Mouse (Mus musculus) CH12.LX (cell line): ENCODE results near the gene Gas7. TPM values are rescaled to one million over a fixed set of nuclear protein-coding genes. Genes with fewer than 3 reads are reported as not detected.

Experiments used
- DNase-seq: peaks from one replicate; pipeline ENCODE4 v3.0.0-alpha.2; 2013; ENCODE audit errors: extremely low read depth
- H3K27ac ChIP-seq: 2 replicates; pipeline ENCODE4 v1.5.1; 2012; ENCODE audit warnings: low read depth, mild to moderate bottlenecking, control low read depth, moderate library complexity; ENCODE audit not compliant: insufficient read depth
- H3K27me3 ChIP-seq: replicated peaks from 2 replicates; pipeline ENCODE3; 2012; ENCODE audit warnings: inconsistent platforms
- H3K36me3 ChIP-seq, 2 experiments: replicated peaks in 1 of 2; 2 replicates each; pipeline versions ENCODE3 to v1.6.1; 2012; ENCODE audit warnings: inconsistent platforms in 1 of 2, low read length in 1 of 2, mild to moderate bottlenecking in 1 of 2, mixed read lengths in 1 of 2, moderate library complexity in 1 of 2; ENCODE audit not compliant: control insufficient read depth in 1 of 2, insufficient read depth in 1 of 2
- H3K4me1 ChIP-seq, 2 experiments: 2 replicates each; pipeline ENCODE4 v1.6.1; 2012; ENCODE audit warnings: inconsistent platforms in 1 of 2, moderate library complexity in 1 of 2; ENCODE audit not compliant: insufficient read depth in 2 of 2, control insufficient read depth in 1 of 2
- H3K4me2 ChIP-seq: 2 replicates; pipeline ENCODE4 v1.6.1; 2012; ENCODE audit warnings: low read depth, mild to moderate bottlenecking, control low read depth; ENCODE audit not compliant: poor library complexity, insufficient read depth, severe bottlenecking
- H3K4me3 ChIP-seq, 3 experiments: fragments of 150-350 bp in 1 of 3; sonication (generic) in 1 of 3; replicated peaks in 1 of 3; 2 replicates each; pipeline versions ENCODE3 to v1.5.1; 2011 to 2012; ENCODE audit warnings: low read depth in 2 of 3, low read length in 2 of 3, mild to moderate bottlenecking in 2 of 3, moderate library complexity in 2 of 3, control low read depth in 1 of 3, improper control_type of control experiment in 1 of 3, inconsistent platforms in 1 of 3, mixed read lengths in 1 of 3; ENCODE audit not compliant: poor library complexity in 1 of 3
- H3K79me2 ChIP-seq: replicated peaks from 2 replicates; pipeline ENCODE4 v1.6.1; 2012; ENCODE audit warnings: mild to moderate bottlenecking, moderate library complexity; ENCODE audit not compliant: control insufficient read depth, poor library complexity, insufficient read depth, severe bottlenecking; ENCODE audit errors: extremely low read depth
- H3K9ac ChIP-seq: 2 replicates; pipeline ENCODE4 v1.6.1; 2012; ENCODE audit warnings: low read depth, mild to moderate bottlenecking, control low read depth, moderate library complexity; ENCODE audit not compliant: insufficient read depth
- H3K9me3 ChIP-seq: replicated peaks from 2 replicates; pipeline ENCODE3; 2012; ENCODE audit warnings: low read length, inconsistent platforms, mixed read lengths
- BHLHE40 ChIP-seq: IDR thresholded peaks from 2 replicates; pipeline ENCODE4 v1.6.1; 2011; ENCODE audit warnings: mild to moderate bottlenecking, low read depth, low read length, improper control_type of control experiment
- CHD1 ChIP-seq: IDR thresholded peaks from 2 replicates; pipeline ENCODE4 v1.6.1; 2012; ENCODE audit warnings: low read depth, low read length, improper control_type of control experiment, inconsistent platforms
- CHD2 ChIP-seq: IDR thresholded peaks from 2 replicates; pipeline ENCODE4 v1.6.1; 2011; ENCODE audit warnings: low read length, improper control_type of control experiment
- CTCF ChIP-seq, 2 experiments: IDR thresholded peaks in 1 of 2; conservative IDR thresholded peaks in 1 of 2; 2 replicates each; pipeline ENCODE4 v1.5.1; 2011 to 2012; ENCODE audit warnings: low read depth in 2 of 2, low read length in 2 of 2, improper control_type of control experiment in 1 of 2, inconsistent platforms in 1 of 2, mild to moderate bottlenecking in 1 of 2, moderate library complexity in 1 of 2
- E2F4 ChIP-seq: IDR thresholded peaks from 2 replicates; pipeline ENCODE4 v1.6.1; 2011; ENCODE audit warnings: low read depth, low read length, improper control_type of control experiment; ENCODE audit not compliant: insufficient replicate concordance
- ELF1 ChIP-seq: IDR thresholded peaks from 2 replicates; pipeline ENCODE4 v1.6.1; 2014; ENCODE audit warnings: low read depth, mild to moderate bottlenecking, inconsistent platforms, low read length, improper control_type of control experiment
- EP300 ChIP-seq: IDR thresholded peaks from 2 replicates; pipeline ENCODE4 v1.6.1; 2011; ENCODE audit warnings: low read length, improper control_type of control experiment
- ETS1 ChIP-seq: conservative IDR thresholded peaks from 2 replicates; pipeline ENCODE4 v1.6.1; 2012; ENCODE audit warnings: low read depth, mild to moderate bottlenecking, inconsistent platforms, low read length, improper control_type of control experiment, moderate library complexity
- GABPA ChIP-seq: IDR thresholded peaks from 2 replicates; pipeline ENCODE4 v1.6.1; 2012; ENCODE audit warnings: low read depth, low read length, improper control_type of control experiment, inconsistent platforms; ENCODE audit not compliant: insufficient replicate concordance
- HCFC1 ChIP-seq: IDR thresholded peaks from 2 replicates; pipeline ENCODE4 v1.6.1; 2012; ENCODE audit warnings: low read depth, mild to moderate bottlenecking, inconsistent platforms, low read length, improper control_type of control experiment
- IRF4 ChIP-seq: IDR thresholded peaks from 2 replicates; pipeline ENCODE4 v1.6.1; 2014; ENCODE audit warnings: low read depth, mild to moderate bottlenecking, inconsistent platforms, low read length, improper control_type of control experiment
- JUN ChIP-seq: IDR thresholded peaks from 2 replicates; pipeline ENCODE4 v1.6.1; 2011; ENCODE audit warnings: low read depth, mild to moderate bottlenecking, low read length, improper control_type of control experiment, moderate library complexity; ENCODE audit not compliant: insufficient read depth
- JUND ChIP-seq: conservative IDR thresholded peaks from 2 replicates; pipeline ENCODE4 v1.6.1; 2011; ENCODE audit warnings: low read depth, low read length, improper control_type of control experiment
- KAT2A ChIP-seq: IDR thresholded peaks from 2 replicates; pipeline ENCODE4 v1.6.1; 2012; ENCODE audit warnings: low read length, improper control_type of control experiment, inconsistent platforms; ENCODE audit not compliant: insufficient replicate concordance
- MAFK ChIP-seq: IDR thresholded peaks from 2 replicates; pipeline ENCODE4 v1.6.1; 2011; ENCODE audit warnings: low read length, improper control_type of control experiment; ENCODE audit not compliant: insufficient replicate concordance
- MAX ChIP-seq: IDR thresholded peaks from 2 replicates; pipeline ENCODE4 v1.6.1; 2011; ENCODE audit warnings: low read length, improper control_type of control experiment
- MAZ ChIP-seq: IDR thresholded peaks from 2 replicates; pipeline ENCODE4 v1.6.1; 2012; ENCODE audit warnings: low read depth, mild to moderate bottlenecking, inconsistent platforms, low read length, improper control_type of control experiment, moderate library complexity
- MEF2A ChIP-seq: IDR thresholded peaks from 2 replicates; pipeline ENCODE4 v1.6.1; 2014; ENCODE audit warnings: low read depth, mild to moderate bottlenecking, inconsistent platforms, low read length, improper control_type of control experiment, borderline replicate concordance
- MXI1 ChIP-seq: IDR thresholded peaks from 2 replicates; pipeline ENCODE4 v1.6.1; 2011; ENCODE audit warnings: mild to moderate bottlenecking, low read depth, low read length, improper control_type of control experiment
- MYC ChIP-seq: IDR thresholded peaks from 2 replicates; pipeline ENCODE4 v1.6.1; 2011; ENCODE audit warnings: low read depth, mild to moderate bottlenecking, improper control_type of control experiment, low read length
- NELFE ChIP-seq: IDR thresholded peaks from 2 replicates; pipeline ENCODE4 v1.6.1; 2011; ENCODE audit warnings: low read depth, low read length, improper control_type of control experiment
- NRF1 ChIP-seq: IDR thresholded peaks from 2 replicates; pipeline ENCODE4 v1.6.1; 2014; ENCODE audit warnings: low read depth, mild to moderate bottlenecking, inconsistent platforms, low read length, improper control_type of control experiment, moderate library complexity
- PAX5 ChIP-seq: IDR thresholded peaks from 2 replicates; pipeline ENCODE4 v1.6.1; 2012; ENCODE audit warnings: low read length, inconsistent platforms, mixed read lengths
- POLR2A ChIP-seq: IDR thresholded peaks from 2 replicates; pipeline ENCODE4 v1.6.1; 2011; ENCODE audit warnings: low read depth, mild to moderate bottlenecking, improper control_type of control experiment, low read length
- POLR2AphosphoS2 ChIP-seq: IDR thresholded peaks from 2 replicates; pipeline ENCODE4 v1.6.1; 2011; ENCODE audit warnings: low read depth, low read length, improper control_type of control experiment
- RAD21 ChIP-seq: IDR thresholded peaks from 2 replicates; pipeline ENCODE4 v1.6.1; 2011; ENCODE audit warnings: low read depth, mild to moderate bottlenecking, low read length, improper control_type of control experiment, moderate library complexity
- RCOR1 ChIP-seq: conservative IDR thresholded peaks from 2 replicates; pipeline ENCODE4 v1.6.1; 2012; ENCODE audit warnings: low read depth, mild to moderate bottlenecking, inconsistent platforms, low read length, improper control_type of control experiment
- SIN3A ChIP-seq: IDR thresholded peaks from 2 replicates; pipeline ENCODE4 v1.6.1; 2012; ENCODE audit warnings: low read length, improper control_type of control experiment, inconsistent platforms
- SMC3 ChIP-seq: IDR thresholded peaks from 2 replicates; pipeline ENCODE4 v1.6.1; 2011; ENCODE audit warnings: low read depth, low read length, improper control_type of control experiment
- TBP ChIP-seq: conservative IDR thresholded peaks from 2 replicates; pipeline ENCODE4 v1.6.1; 2011; ENCODE audit warnings: low read depth, low read length, improper control_type of control experiment
- TCF12 ChIP-seq: IDR thresholded peaks from 2 replicates; pipeline ENCODE4 v1.6.1; 2014; ENCODE audit warnings: low read depth, mild to moderate bottlenecking, inconsistent platforms, low read length, improper control_type of control experiment
- UBTF ChIP-seq: IDR thresholded peaks from 2 replicates; pipeline ENCODE4 v1.6.1; 2012; ENCODE audit warnings: low read depth, mild to moderate bottlenecking, inconsistent platforms, low read length, improper control_type of control experiment, moderate library complexity
- USF1 ChIP-seq: IDR thresholded peaks from 2 replicates; pipeline ENCODE4 v1.6.1; 2014; ENCODE audit warnings: low read depth, mild to moderate bottlenecking, inconsistent platforms, low read length, improper control_type of control experiment
- USF2 ChIP-seq: conservative IDR thresholded peaks from 2 replicates; pipeline ENCODE4 v1.6.1; 2011; ENCODE audit warnings: low read depth, low read length, improper control_type of control experiment
- ZC3H11A ChIP-seq: IDR thresholded peaks from 2 replicates; pipeline ENCODE4 v1.6.1; 2012; ENCODE audit warnings: low read depth, mild to moderate bottlenecking, inconsistent platforms, low read length, improper control_type of control experiment
- ZKSCAN1 ChIP-seq: IDR thresholded peaks from 2 replicates; pipeline ENCODE4 v1.6.1; 2012; ENCODE audit warnings: low read depth, inconsistent platforms, low read length, improper control_type of control experiment, borderline replicate concordance
- ZMIZ1 ChIP-seq: IDR thresholded peaks from 2 replicates; pipeline ENCODE4 v1.6.1; 2012; ENCODE audit warnings: low read depth, mild to moderate bottlenecking, inconsistent platforms, low read length, improper control_type of control experiment
- ZNF384 ChIP-seq: IDR thresholded peaks from 2 replicates; pipeline ENCODE4 v1.6.1; 2012; ENCODE audit warnings: low read depth, low read length, improper control_type of control experiment, inconsistent platforms
- dilution Hi-C: fragments of 300-500 bp; cut with MboI; formaldehyde crosslinking; loops from 2 replicates; pipeline ENCODE4 v1.14.3; 2020; ENCODE audit warnings: low sequenced_read_pairs; ENCODE audit not compliant: extremely low pct_unique_long_range_greater_than_20kb, extremely low pct_ligation_motif_present
- in situ Hi-C: fragments of 300-500 bp; cut with MboI; formaldehyde crosslinking; loops from 3 replicates; pipeline ENCODE4 v1.14.3; 2019; ENCODE audit warnings: low sequenced_read_pairs, low pct_ligation_motif_present, low pct_unique_long_range_greater_than_20kb, mixed read lengths
- polyA plus RNA-seq: library from polyadenylated mRNA; unstranded; fragments of >175 nt; gene quantifications from 2 replicates; pipeline ENCODE4 v1.2.1, GENCODE M21; 2012; ENCODE audit warnings: low read depth; ENCODE audit not compliant: insufficient read length
- total RNA-seq, 2 experiments: library from RNA; depleted of rRNA; stranded (reverse); fragments of 300-350 nt in 1 of 2; fragments of >200 nt in 1 of 2; gene quantifications; 2 replicates each; pipeline ENCODE4 v1.2.3; 2012 to 2014

Gene Gas7
- total and polyA plus RNA-seq, 3 experiments = 7.0 to 20.8 (median 7.0) TPM

GRCm38 (mm10) chr11:67604481-67604880 is 149.2 kb downstream of the Gas7 start:
- DNase-seq = peak; percentile 80

GRCm38 (mm10) chr11:67608114-67608683 is 153.0 kb downstream of the Gas7 start:
- dilution Hi-C loops = no loop called here
- Histone ChIP-seq H3K79me2 (no peaks in the 10 kb centered on the region), H3K9me3 (no peaks in the 10 kb centered on the region), H3K36me3 (peaks cover 0 to 48% of the 10 kb centered on the region in 2 experiments), H3K27ac (no peak overlapping the region), H3K4me3 (no peak overlapping the region), H3K4me1 (peaks cover 14 to 40% of the 10 kb centered on the region in 2 experiments), H3K27me3 (no peaks in the 10 kb centered on the region), H3K9ac (no peak overlapping the region), H3K4me2 (no peak overlapping the region)
- DNase-seq = no peak
- in situ Hi-C loops = no loop called here
- no peak for TF ChIP-seq ZKSCAN1
- TF ChIP-seq NELFE = no peak
- no peak for TF ChIP-seq JUN
- no peak for TF ChIP-seq MEF2A
- no peak for TF ChIP-seq ETS1
- no peak for TF ChIP-seq TCF12
- TF ChIP-seq MXI1 = no peak
- TF ChIP-seq PAX5 = no peak
- no peak for TF ChIP-seq UBTF
- TF ChIP-seq CHD2 = no peak
- TF ChIP-seq ZMIZ1 = no peak
- no peak for TF ChIP-seq CTCF (conservative IDR thresholded peaks at IDR 0.05 in 1 of 2, IDR thresholded peaks at IDR 0.05 in 1 of 2; ENCODE audit: low read depth in 2 of 2, low read length in 2 of 2)
- no peak for TF ChIP-seq EP300
- TF ChIP-seq MAFK = no peak
- TF ChIP-seq GABPA = no peak
- TF ChIP-seq RAD21 = no peak
- no peak for TF ChIP-seq POLR2AphosphoS2

More at GRCm38 (mm10) chr11:67604481-67604880, 149.2 kb downstream of the Gas7 start:
- no peak overlapping the region; the same call in 1 of the 2 replicates for H3K9ac ChIP-seq
- dilution Hi-C loops = no loop called here
- H3K36me3 ChIP-seq = peaks cover 0 to 50% of the 10 kb centered on the region in 2 experiments
- no peaks in the 10 kb centered on the region for H3K27me3 ChIP-seq
- H3K4me2 ChIP-seq = peak overlapping the region; percentile 39; the same call in 1 of the 2 replicates
- no peaks in the 10 kb centered on the region for H3K79me2 ChIP-seq
- H3K4me3 ChIP-seq = no peak overlapping the region
- H3K27ac ChIP-seq = peak overlapping the region; percentile 27; the same call in 1 of the 2 replicates
- H3K9me3 ChIP-seq = no peaks in the 10 kb centered on the region
- peaks cover 16 to 69% of the 10 kb centered on the region in 2 experiments for H3K4me1 ChIP-seq
- TF ChIP-seq IRF4 (peak; percentile 83), NELFE (no peak), EP300 (peak; percentile 91), SIN3A (no peak), USF1 (no peak), RAD21 (no peak; the same call in 1 of the 2 replicates), ZMIZ1 (no peak), BHLHE40 (peak; percentile 61), POLR2AphosphoS2 (no peak), PAX5 (no peak), CHD2 (no peak), MXI1 (no peak), CHD1 (no peak), E2F4 (no peak), ZNF384 (no peak), MAZ (no peak), MAX (no peak), MYC (peak; percentile 82), HCFC1 (no peak), ZC3H11A (no peak), KAT2A (0 out of 2 replicates have a peak, but pooled peaks have one; percentile 29), CTCF (conservative IDR thresholded peaks at IDR 0.05 in 1 of 2, IDR thresholded peaks at IDR 0.05 in 1 of 2; ENCODE audit: low read depth in 2 of 2, low read length in 2 of 2) (no peak), ZKSCAN1 (no peak), GABPA (no peak), UBTF (no peak), ETS1 (peak; percentile 85), TBP (no peak), SMC3 (peak; percentile 20; the same call in 1 of the 2 replicates), JUND (peak; percentile 55; the same call in 1 of the 2 replicates), POLR2A (no peak), TCF12 (peak; percentile 82), USF2 (no peak), RCOR1 (no peak), JUN (no peak; the same call in 1 of the 2 replicates), MAFK (peak; percentile 92), NRF1 (peak; percentile 31; the same call in 1 of the 2 replicates), MEF2A (peak; percentile 94), ELF1 (0 out of 2 replicates have a peak, but pooled peaks have one; percentile 47)
- in situ Hi-C loops = no loop called here
